In genomic region chr9:39871986-39872385, GRCm38 (mm10) we compare ENCODE assay signal across 15 mouse cellular contexts. TPM values are rescaled to one million over a fixed set of nuclear protein-coding genes. Genes with fewer than 3 reads are reported as not detected.
DNase-seq lines count a peak whose midpoint lies in the region.
"Not testable (repeated sequence)": the region's sequence is repeated elsewhere in the genome, so short reads cannot be mapped to it uniquely, and the experiment has no call there.
"Had no signal": no experiment of that assay in that cellular context is flagged by ENCODE, and none has a peak within 500 bp of the region (broad histone marks: within the 10 kb centered on the region; RNA-seq: fewer than 3 reads in every experiment).

No protein-coding gene starts in this region.

- DNase-seq in ES-CJ7 (ENCODE audit: low read depth, low spot score) = peak; percentile 71
- peak; percentile 19 for DNase-seq in ES-E14 (ENCODE audit: low read depth, low spot score)
- peak; percentile 34 for DNase-seq in R1 (ENCODE audit: low read depth, low spot score)
- peak; percentile 55 for DNase-seq in ZHBTc4 (ENCODE audit: low read depth, low spot score)

- H3K9me3 ChIP-seq in ES-E14 (ENCODE audit: control insufficient read depth, insufficient read depth, low read depth, low read length) = not testable (repeated sequence)

- in situ Hi-C loops in ES-E14 (cut with MboI; ENCODE audit: low sequenced_read_pairs in 2 of 2, unreplicated experiment in 2 of 2) = not testable (repeated sequence)

- not testable (repeated sequence) for H3K4me3 ChIP-seq in ES-E14 (ENCODE audit: insufficient read depth in 1 of 2, low read depth in 1 of 2, low read length in 2 of 2, poor library complexity in 1 of 2, severe bottlenecking in 1 of 2)

- H3K9ac ChIP-seq in ES-E14 (ENCODE audit: insufficient read depth, low read depth, low read length, poor library complexity, severe bottlenecking) = not testable (repeated sequence)

- not testable (repeated sequence) for H3K27ac ChIP-seq in ES-E14 (ENCODE audit: insufficient read depth, low read depth, low read length, poor library complexity, severe bottlenecking)

- H3K4me1 ChIP-seq in ES-E14 (ENCODE audit: control insufficient read depth in 2 of 2, insufficient read depth in 2 of 2, low read length in 2 of 2, poor library complexity in 1 of 2) = not testable (repeated sequence)

- H3K36me3 ChIP-seq in ES-E14 (ENCODE audit: control insufficient read depth, insufficient read depth, low read length, poor library complexity, severe bottlenecking) = not testable (repeated sequence)

RNA-seq across cellular contexts. Expression of gene Olfr972, which starts 5.8 kb away (rescaled TPM):
- total RNA-seq in ES-E14 (2012; rRNA removed) = not detected in 2 replicates
- total RNA-seq: adrenal gland, adult 18-20 months; adrenal gland, adult 2 months; adrenal gland, adult 8-10 months; adrenal gland, postnatal 10 days; adrenal gland, postnatal 14 days; adrenal gland, postnatal 25 days; adrenal gland, postnatal 36 days; adrenal gland, postnatal 4 days; CH12.LX; MEL had no signal

RNA-seq across cellular contexts. Expression of gene Olfr229, which starts 35.1 kb away (rescaled TPM):
- total RNA-seq in ES-E14 (2012; rRNA removed) = not detected in 2 replicates
- total RNA-seq: adrenal gland, adult 18-20 months; adrenal gland, adult 2 months; adrenal gland, adult 8-10 months; adrenal gland, postnatal 10 days; adrenal gland, postnatal 14 days; adrenal gland, postnatal 25 days; adrenal gland, postnatal 36 days; adrenal gland, postnatal 4 days; CH12.LX; MEL had no signal

RNA-seq across cellular contexts. Expression of gene Olfr971, which starts 35.3 kb away (rescaled TPM):
- not detected in 2 replicates for total RNA-seq in ES-E14 (2012; rRNA removed)
- total RNA-seq: adrenal gland, adult 18-20 months; adrenal gland, adult 2 months; adrenal gland, adult 8-10 months; adrenal gland, postnatal 10 days; adrenal gland, postnatal 14 days; adrenal gland, postnatal 25 days; adrenal gland, postnatal 36 days; adrenal gland, postnatal 4 days; CH12.LX; G1E; MEL had no signal

Comparison
In these comparisons a context has a peak if more than half of its experiments do, and no peak if none do; other contexts are left out.
1. DNase-seq: peak in every context shown above with its lines; median percentile 71 in ES-CJ7; 55 in ZHBTc4; 34 in R1; 19 in ES-E14.